Mouse (Mus musculus) intestine, postnatal 0 days (tissue): ENCODE data around the gene D7Ertd443e. TPM values are rescaled to one million over a fixed set of nuclear protein-coding genes. Genes with fewer than 3 reads are reported as not detected.

Experiments used
- ATAC-seq: fragments of 200-750 bp; cut with Nextera tagmentation; 2 replicates; pipeline ENCODE4 v1.8.0; 2017; ENCODE audit warnings: mild to moderate bottlenecking, moderate TSS enrichment, moderate library complexity
- H3K27ac ChIP-seq: fragments of 300-500 bp; sonication (generic); 2 replicates; pipeline ENCODE4 v1.5.1; 2014; ENCODE audit warnings: mild to moderate bottlenecking, low read depth, low read length, moderate library complexity
- H3K27me3 ChIP-seq: fragments of 300-500 bp; sonication (generic); replicated peaks from 2 replicates; pipeline ENCODE4 v1.6.1; 2014; ENCODE audit warnings: low read length, mixed read lengths; ENCODE audit not compliant: control insufficient read depth, insufficient read depth
- H3K36me3 ChIP-seq: fragments of 300-500 bp; sonication (generic); 2 replicates; pipeline ENCODE4 v1.6.1; 2014; ENCODE audit warnings: mild to moderate bottlenecking, moderate library complexity; ENCODE audit not compliant: control insufficient read depth, insufficient read depth
- H3K4me1 ChIP-seq: fragments of 300-500 bp; sonication (generic); replicated peaks from 2 replicates; pipeline ENCODE4 v1.6.1; 2014; ENCODE audit warnings: antibody characterized with exemption, low read length, mixed read lengths; ENCODE audit not compliant: control insufficient read depth, insufficient read depth
- H3K4me2 ChIP-seq: fragments of 300-500 bp; sonication (generic); replicated peaks from 2 replicates; pipeline ENCODE4 v1.6.1; 2014; ENCODE audit warnings: low read depth, mild to moderate bottlenecking, moderate library complexity
- H3K4me3 ChIP-seq: fragments of 300-500 bp; sonication (generic); 2 replicates; pipeline ENCODE4 v1.5.1; 2014; ENCODE audit warnings: low read depth, low read length
- H3K9ac ChIP-seq: fragments of 300-500 bp; sonication (generic); 2 replicates; pipeline ENCODE4 v1.6.1; 2014; ENCODE audit warnings: mild to moderate bottlenecking, low read depth, low read length
- H3K9me3 ChIP-seq: fragments of 300-500 bp; sonication (generic); 2 replicates; pipeline ENCODE4 v1.6.1; 2016; ENCODE audit warnings: mixed run types; ENCODE audit not compliant: control insufficient read depth
- CTCF ChIP-seq: sonication (generic); IDR thresholded peaks from 2 replicates; pipeline ENCODE4 v1.5.1; 2016; ENCODE audit warnings: low read depth, mild to moderate bottlenecking, control low read depth, antibody characterized with exemption, moderate library complexity
- WGBS: fragments of 180-500 bp; shearing (Covaris S2); extraction: QIAGEN DNeasy Blood & Tissue Kit; methylation state at CpG from one replicate; pipeline ENCODE4 v1.1.7; 2014; 5-methylcytosine and 5-hydroxymethylcytosine counted together
- polyA plus RNA-seq: library from polyadenylated mRNA; unstranded; fragments of >200 nt; fragmentation: Nextera tagmentation; extraction: Ambion mirVana; gene quantifications from 2 replicates; pipeline ENCODE4 v1.2.1, GENCODE M21; 2015

Gene D7Ertd443e
- polyA plus RNA-seq, 1 experiment from 2014 or later, result not detected

DNA sequence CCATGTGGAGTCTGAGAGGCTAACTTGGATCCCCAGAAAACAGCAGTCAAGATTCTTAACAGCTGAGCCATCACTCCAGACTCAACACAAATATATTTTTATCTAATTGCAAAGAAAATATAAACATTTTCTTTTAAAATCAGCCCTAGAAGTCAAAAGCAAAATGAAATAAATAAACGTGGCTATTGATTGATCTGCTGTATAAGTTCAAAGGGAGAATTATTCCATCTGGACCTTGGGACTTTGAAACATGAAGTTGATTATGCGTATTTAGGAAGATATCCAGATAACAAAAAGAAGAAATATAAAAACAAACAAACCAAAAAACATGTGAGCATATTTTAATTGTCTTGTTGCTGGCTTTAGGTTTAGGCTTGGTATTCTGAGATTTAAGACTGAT lies 149.9 kb downstream of the D7Ertd443e start:
- 61% methylated on average over 2 of the region's 2 CpGs for WGBS
- TF ChIP-seq CTCF, result no peak
- ATAC-seq, result no peak
- H3K4me3 ChIP-seq, result no peak overlapping the region
- H3K27me3 ChIP-seq, result no peaks in the 10 kb centered on the region
- H3K4me1 ChIP-seq, result no peaks in the 10 kb centered on the region
- no peak overlapping the region for H3K9ac ChIP-seq
- H3K9me3 ChIP-seq, result no peaks in the 10 kb centered on the region
- no peak overlapping the region for H3K4me2 ChIP-seq
- H3K36me3 ChIP-seq, result no peaks in the 10 kb centered on the region
- H3K27ac ChIP-seq, result no peak overlapping the region

DNA sequence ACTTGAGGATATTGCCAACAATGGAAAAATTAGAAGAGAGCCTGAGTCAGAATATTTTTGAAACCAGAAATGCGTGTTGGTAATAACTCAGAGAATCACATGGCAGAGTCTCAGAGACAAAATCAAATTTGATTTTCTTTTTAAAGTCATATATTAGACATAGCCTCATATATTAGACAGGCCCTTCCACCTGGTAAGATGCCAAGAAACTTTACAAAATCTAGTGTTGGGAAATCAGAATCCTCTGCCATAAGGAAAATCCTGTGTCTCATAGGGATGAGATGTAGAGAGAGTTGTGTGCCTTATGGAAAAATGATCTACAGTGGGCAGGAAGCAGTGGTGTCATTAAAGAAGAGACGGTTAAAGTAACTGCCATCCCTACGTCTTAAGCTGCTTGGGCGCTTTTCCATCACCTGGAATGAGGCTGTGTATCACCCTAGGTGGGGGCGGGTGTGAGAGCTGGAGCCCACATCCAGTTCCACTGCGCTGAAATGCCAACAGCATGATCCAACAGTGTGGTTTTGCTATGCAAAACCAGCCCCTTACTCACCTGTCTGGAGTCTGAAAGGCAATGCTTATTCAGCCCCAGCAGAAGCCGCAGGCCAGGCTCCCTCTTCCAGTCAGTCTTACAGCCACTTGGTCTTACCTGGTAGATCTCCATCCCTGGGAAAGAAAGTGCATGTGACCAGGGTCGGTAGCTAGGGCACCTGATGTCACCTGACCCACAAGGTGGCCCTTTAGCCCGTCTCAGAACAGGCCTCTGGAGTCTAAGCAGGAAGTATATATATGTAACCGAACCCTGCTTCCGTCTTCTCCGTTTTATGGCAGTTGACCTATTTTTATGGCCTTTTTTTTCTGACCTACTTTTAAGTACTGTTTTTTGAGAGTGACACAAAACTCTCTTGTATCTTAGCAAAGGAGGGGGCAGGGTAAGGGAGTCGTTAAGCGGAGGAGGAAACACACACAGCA lies 153.8 kb downstream of the D7Ertd443e start, which contains the start of gene Adam12:
TSS of gene Adam12 (minus strand) at position 769 of the 969 bp plus-strand sequence.
- TF ChIP-seq CTCF, result no peak
- Histone ChIP-seq H3K4me1 (no peaks in the 10 kb centered on the region), H3K4me2 (no peak within 1 kb of the TSS), H3K27me3 (no peaks in the 10 kb centered on the region), H3K36me3 (no peaks in the 10 kb centered on the region), H3K27ac (no peak within 1 kb of the TSS), H3K9ac (no peak within 1 kb of the TSS), H3K4me3 (no peak within 1 kb of the TSS), H3K9me3 (no peaks in the 10 kb centered on the region)
- 52% methylated on average over 14 of the region's 14 CpGs for WGBS
- no peak for ATAC-seq

DNA sequence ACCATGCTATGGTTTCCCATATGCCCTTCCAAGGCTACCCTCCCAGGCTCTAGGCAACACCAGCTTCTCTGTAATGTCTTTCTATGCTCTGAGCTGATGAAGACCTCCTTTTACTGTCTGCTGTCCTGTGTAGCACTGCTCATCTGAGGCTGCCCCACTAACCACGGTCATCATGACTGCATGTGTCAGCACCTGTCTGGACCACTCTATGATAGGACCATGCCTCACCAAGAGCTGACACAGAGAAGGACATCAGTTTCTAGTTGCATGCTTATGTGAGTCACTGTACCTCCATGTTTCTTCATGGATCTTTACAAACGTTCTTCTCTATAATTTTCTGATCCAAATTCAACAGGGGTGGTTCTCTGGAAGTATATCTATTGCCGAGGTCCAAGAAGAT lies 154.8 kb downstream of the D7Ertd443e start:
- ATAC-seq, result no peak
- Histone ChIP-seq H3K27ac (no peak overlapping the region), H3K27me3 (peaks cover 7% of the 10 kb centered on the region), H3K4me2 (no peak overlapping the region), H3K4me1 (no peaks in the 10 kb centered on the region), H3K4me3 (no peak overlapping the region), H3K9ac (no peak overlapping the region), H3K9me3 (no peaks in the 10 kb centered on the region), H3K36me3 (no peaks in the 10 kb centered on the region)
- no peak for TF ChIP-seq CTCF
- WGBS, result 85% methylated on average over 3 of the region's 3 CpGs

DNA sequence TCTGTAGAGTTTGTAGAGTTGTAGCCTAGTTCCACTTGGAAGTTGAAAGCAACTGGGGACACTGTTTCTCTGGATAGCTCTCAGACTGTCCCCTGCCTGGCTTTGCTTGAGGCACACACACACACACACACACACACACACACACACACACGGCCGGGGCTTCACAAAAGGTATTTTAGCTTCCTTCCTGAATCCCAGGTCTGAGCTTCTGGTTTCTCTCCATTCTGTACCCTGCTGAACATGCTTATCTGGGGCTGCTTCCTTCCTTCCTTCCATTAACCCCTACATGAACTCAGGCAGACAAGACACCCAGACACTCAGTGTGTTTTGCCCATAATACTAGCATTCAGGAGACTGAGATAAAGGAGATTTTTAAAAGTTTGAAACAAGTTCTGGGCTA lies 155.6 kb downstream of the D7Ertd443e start:
- WGBS, result 58% methylated on average over 2 of the region's 2 CpGs
- no peak overlapping the region for H3K4me2 ChIP-seq
- H3K36me3 ChIP-seq, result no peaks in the 10 kb centered on the region
- ATAC-seq, result no peak
- no peak overlapping the region for H3K9ac ChIP-seq
- H3K27me3 ChIP-seq, result peaks cover 15% of the 10 kb centered on the region
- TF ChIP-seq CTCF, result no peak
- no peak overlapping the region for H3K4me3 ChIP-seq
- H3K27ac ChIP-seq, result no peak overlapping the region
- no peaks in the 10 kb centered on the region for H3K9me3 ChIP-seq
- no peaks in the 10 kb centered on the region for H3K4me1 ChIP-seq

DNA sequence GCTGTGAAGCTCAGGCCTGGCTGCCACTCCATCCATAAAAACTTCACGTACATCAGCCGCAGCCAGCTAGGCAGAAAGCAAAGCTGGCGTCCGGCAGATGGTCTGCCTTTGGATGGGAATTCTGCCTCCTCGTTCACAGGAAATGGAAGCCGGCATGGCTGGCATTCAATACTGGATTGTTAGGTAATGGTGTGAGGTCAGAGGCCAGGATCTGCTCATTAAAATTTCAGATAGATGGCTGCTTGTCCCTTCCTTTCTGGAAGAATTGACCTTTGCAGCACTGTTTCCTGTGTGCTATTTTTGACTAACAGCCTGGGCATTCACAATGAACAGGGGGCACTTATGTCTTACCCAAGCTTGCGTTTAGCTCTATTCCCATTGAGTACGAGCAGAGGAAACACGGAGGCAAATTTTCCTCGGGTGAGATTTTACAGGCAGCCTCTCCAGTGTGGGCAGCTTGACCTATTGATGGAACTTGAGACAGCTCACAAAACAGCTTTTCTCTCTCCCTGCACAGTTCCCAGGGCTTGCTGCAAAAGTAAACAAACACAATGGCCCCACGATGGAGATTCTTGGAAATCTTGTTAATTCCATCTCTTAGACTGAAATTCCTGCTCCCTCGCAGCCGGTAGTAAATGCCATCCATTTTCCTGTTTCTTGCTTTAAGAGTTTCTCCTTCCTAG lies 157.5 kb downstream of the D7Ertd443e start:
- TF ChIP-seq CTCF, result no peak
- Histone ChIP-seq H3K4me3 (no peak overlapping the region), H3K4me1 (no peaks in the 10 kb centered on the region), H3K4me2 (no peak overlapping the region), H3K27me3 (peaks cover 32% of the 10 kb centered on the region), H3K36me3 (no peaks in the 10 kb centered on the region), H3K9ac (no peak overlapping the region), H3K27ac (no peak overlapping the region), H3K9me3 (no peaks in the 10 kb centered on the region)
- WGBS, result 47% methylated on average over 13 of the region's 13 CpGs
- no peak for ATAC-seq

DNA sequence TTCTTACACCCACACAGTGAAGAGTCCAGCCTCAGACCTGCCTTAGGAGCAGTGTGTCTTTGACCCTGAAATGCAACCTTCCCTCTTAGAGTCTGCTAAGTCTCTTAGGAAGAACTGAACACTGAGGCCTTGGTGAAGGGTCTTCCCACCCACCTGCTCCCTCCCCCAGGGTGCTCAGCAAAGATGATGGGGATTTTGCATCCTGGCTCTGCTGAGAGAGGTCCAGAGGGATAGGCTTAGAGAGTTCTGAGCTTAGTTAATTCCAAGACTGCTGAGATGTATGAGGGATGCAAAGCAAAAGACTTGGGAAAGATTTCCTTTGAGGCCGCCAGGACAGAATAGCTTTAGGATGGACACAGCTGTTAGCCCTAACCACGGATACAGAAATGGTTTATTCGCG lies 158.4 kb downstream of the D7Ertd443e start:
- H3K4me1 ChIP-seq, result no peaks in the 10 kb centered on the region
- H3K9ac ChIP-seq, result no peak overlapping the region
- H3K4me2 ChIP-seq, result no peak overlapping the region
- H3K36me3 ChIP-seq, result no peaks in the 10 kb centered on the region
- ATAC-seq, result no peak
- H3K9me3 ChIP-seq, result no peaks in the 10 kb centered on the region
- H3K4me3 ChIP-seq, result no peak overlapping the region
- no peak overlapping the region for H3K27ac ChIP-seq
- no peak for TF ChIP-seq CTCF
- WGBS, result 71% methylated on average over 4 of the region's 4 CpGs
- H3K27me3 ChIP-seq, result peaks cover 32% of the 10 kb centered on the region
